Mouse (Mus musculus) pancreas, adult 10 weeks (tissue): ENCODE results near the gene Gtpbp3. TPM values are rescaled to one million over a fixed set of nuclear protein-coding genes. Genes with fewer than 3 reads are reported as not detected.

ENCODE experiments used
- polyA plus RNA-seq: library from polyadenylated mRNA; stranded (reverse); fragments of 350-450 nt; fragmentation: Illumina TruSeq; extraction: RNeasy Lipid Tissue Mini Kit (QIAGEN cat#74804); gene quantifications from one replicate; pipeline ENCODE4 v1.2.3, GENCODE M21; 2015; ENCODE audit warnings: low read depth, low replicate concordance; ENCODE audit not compliant: insufficient read depth

The Gtpbp3 gene
- polyA plus RNA-seq = 7.9 TPM

DNA sequence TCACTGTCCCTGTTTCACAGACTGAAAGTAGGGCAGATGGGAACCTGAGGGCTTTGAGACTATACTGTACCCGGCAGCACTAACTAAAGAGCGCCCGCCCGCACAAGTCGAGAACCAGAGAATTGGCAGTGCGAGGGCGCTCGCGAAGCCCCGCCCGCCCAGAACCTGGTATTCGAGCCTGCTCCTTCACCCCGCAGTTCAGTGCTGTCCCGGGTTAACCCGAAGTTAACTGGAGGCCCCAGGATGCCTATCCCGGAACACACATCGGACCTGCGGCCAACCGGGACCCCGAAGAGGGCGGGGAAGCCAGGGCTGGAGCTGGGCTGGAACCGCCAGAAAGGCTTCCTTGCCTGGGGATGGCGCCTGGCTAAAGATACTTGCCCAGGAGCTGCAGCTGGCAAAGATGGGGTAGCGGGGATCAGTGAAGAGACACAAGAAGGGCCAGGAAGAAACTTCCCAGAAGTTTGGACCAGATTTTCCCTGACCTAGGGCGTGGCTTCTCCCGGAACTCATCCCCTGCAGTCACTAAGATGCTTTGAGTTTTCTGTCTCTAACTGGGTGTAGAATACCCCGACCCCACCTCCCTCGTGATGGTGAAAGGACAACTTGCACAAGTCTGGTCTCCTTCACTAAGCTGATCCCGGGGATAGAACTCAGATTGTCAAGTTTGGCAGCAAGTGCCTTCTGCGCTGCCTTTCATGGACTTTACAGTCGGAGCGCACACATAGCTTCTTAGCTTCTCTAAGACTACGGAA is at the start of gene Gtpbp3:
Gene Gtpbp3 (plus strand): TSS at position 413 of the 755 bp plus-strand sequence.

DNA sequence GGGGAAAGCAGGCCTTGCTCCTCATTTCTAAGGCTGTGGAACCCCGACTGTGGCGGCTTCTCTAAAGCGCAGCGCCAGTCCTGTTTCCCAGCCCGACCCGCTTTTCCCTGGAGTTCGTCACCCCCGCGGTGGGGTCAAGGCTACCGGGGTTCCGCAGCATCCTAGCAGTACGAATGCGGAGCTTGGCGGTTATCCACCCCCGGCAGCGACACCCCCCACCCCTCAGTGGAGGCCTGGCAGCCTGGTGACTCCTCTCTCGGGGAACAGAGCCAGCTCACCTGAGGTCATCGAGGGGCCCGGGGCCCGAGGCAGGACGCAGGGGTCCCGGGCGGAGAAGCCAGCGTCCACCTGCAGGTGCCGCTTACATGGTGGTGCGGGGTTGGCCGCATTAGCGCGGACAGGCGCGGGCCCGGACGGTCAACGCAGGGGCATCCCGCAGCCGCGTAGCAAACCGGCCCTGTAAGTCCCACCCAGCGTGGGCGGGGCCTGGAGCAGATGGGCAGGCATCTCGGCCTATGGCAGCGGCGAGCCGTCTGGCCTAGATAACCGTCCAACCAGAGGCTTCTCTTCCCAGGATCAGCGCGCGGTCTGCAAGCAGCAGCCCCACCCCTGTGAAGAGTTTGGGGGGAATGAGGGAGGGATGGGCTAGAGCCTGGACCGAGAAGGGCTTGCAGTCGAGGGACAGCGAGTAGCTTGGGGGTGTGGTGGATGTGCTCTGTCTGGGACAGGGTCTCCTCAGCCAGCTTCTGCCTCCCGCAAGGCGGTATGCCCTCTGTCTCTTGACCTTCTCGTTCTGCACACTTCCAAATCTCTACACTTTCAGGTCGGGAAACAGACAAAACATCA is 24.5 kb upstream of the Gtpbp3 start, which contains the start of gene Abhd8:
Gene Abhd8 (minus strand): TSS at position 468 of the 846 bp plus-strand sequence.

DNA sequence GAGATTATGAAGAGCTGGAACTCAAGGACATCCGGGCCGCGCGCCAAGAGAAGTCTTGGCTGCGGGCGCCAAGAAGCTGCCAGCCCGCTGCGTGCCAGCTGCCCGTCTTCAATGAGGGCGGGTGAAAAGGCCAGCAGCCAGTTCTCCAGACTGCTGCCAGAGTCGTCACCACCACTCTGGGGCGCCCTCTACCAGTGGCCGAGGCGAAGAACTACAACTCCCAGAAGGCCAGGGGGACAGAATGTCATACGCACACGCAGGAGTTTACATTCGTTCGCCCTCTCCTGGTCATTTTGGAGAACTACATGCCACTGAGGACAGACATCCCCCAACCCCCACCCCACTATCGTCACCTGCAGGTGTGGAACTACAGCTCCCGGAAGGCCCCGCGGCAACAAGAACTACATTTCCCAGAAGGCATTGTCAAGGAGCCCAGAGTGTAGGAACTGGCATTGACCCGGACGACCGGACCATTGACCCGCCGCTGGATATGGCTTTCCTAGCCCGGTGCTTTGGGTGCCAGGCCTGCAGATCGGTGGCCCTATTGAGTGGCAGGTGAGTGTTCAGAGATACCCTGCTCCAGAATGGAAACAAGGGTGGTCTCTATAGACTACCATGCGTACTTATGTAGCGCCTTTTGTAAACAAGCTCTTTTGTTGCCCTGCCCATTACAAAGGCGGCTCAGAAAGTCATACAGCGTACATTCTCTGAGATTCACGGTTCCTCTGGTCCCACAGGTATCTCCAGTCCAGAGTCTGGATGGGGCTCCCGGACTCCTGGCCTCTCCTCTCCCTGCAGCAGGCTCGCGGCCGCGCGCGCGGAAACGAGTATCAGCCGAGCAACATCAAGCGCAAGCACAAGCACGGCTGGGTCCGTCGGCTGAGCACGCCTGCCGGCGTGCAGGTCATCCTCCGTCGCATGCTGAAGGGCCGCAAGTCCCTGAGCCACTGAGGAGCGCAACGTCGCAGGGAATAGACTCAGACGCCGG is 23.1 kb upstream of the Gtpbp3 start, which contains the start of gene Mrpl34:
Gene Mrpl34 (plus strand): TSS at position 447 of the 988 bp plus-strand sequence.

DNA sequence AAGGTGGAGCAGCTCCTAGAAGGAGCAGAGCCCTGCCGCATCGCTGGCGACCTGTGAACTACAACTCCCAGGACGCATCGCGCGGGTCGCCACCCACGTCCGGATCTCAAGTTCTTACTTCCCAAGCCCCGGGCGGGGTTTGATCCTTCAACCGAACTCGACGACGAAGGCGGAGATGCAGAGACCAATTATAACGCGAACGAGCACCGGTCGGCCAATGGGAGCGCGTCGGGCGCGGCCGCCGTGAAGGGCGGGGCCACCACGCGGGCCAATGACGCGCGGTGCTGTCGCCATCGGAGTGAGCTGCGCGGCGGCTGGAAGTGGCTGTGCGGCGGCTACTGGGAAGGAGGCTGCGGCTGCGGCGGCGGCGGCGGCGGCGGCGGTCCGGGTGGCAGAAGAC is 19.0 kb upstream of the Gtpbp3 start, which contains the start of gene Dda1:
Gene Dda1 (plus strand): TSS at position 284 of the 400 bp plus-strand sequence.

GRCm38 (mm10) chr8:71485142-71486135 is 2.5 kb upstream of the Gtpbp3 start, which contains the start of gene Ano8:
TSS of gene Ano8 (minus strand) at chr8:71485963.

DNA sequence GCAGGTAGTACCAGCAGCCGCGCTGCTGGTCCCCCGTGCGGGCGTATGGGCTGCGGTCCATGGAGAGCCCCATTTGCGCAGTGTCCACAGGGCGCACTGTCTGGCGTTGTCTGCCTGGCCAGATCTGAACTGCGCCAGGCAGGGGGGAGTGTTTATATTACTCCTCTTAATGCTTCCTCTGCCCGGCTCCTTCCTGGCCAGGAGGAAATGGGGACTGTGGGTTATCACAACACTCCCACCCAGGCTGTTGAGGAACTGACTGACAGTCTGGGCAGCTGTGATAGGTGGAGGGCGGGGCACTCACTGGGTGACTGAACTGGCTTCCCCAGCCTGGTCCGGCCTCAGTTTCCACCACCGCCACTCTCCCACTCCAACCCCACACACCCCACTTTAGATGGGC is 23.7 kb downstream of the Gtpbp3 start, which contains the start of gene Plvap:
Gene Plvap (minus strand): TSS at position 109 of the 400 bp plus-strand sequence.

DNA sequence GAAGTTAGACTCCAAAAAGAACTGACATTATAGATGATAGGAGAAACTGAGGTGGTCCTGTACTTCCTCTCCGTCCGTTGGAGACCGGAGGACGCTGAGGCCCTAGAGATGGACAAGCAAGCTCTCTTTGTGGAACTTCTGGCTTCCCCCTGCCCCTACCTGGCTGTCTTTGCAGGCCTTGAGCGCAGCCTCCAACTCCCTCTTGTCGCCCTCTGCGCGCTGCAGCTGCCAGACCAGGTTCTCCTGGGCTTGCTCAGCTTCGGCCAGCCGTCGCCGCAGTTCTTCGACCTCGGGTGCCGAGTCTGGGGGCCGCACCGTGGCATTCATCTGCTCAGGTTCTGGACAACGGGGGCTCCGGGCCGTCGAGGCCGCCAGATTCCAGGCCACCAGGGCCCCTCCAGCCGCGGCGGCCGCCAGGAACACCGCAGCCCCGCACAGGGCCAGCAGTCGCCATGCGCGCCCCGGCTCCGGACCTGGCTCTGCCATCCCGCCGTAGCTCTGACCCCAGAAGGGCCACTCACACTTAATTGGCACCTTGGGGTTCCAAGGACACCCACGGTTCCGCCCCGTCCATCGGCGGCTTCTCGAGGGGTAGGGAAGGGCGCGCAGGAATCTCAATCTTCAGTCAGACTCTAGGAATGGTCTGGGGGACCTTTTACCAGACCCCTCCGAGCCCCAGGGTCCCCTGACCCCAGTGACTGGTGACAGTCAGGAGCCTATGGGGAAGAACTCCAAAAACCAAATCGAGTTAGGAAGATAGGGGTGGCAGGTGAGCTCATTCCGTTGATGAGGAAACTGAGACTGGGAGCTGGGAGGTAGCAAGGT is 37.5 kb downstream of the Gtpbp3 start, which contains the start of gene Ccdc194:
Gene Ccdc194 (minus strand): TSS at position 486 of the 825 bp plus-strand sequence.

DNA sequence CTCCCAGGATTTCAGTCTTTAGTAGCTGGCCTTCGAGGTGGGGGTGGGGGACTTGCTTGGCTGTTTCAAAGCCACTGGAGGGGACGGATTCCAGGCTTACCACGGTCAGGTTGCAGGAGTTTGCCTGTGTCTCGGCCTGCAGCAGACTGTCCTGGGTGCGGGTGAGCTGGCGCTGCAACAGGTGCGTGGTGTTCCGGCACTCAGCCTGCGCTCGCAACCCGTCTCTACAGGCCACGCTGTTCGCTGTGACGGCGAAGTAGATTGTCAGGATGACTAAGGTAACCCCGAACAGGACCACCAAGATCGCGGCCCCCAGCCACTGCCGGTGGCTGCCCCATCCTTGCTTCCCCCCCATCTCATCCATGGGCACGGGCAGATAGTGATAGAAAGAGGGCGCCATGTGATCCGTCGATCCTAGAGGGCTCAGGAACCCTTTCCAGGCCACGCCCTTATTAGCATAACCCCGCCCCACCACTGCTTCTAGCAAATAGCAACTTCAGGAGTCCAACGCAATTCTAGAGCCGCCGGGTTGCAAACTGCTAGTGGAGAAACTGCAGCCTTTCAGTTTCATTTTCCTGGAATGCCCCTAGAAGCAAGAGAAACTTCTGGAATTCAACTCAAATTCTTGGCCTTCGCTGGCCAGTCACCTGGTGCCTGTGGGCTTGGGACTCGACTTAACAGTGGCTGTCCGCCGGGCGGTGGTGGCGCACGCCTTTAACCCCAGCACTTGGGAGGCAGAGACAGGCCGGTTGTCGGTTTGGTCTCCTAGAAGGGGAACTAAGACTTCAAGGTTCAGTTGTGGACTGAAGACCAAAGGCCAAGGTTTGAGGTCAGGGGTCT is 49.3 kb downstream of the Gtpbp3 start, which contains the start of gene Bst2:
Gene Bst2 (minus strand): TSS at position 429 of the 840 bp plus-strand sequence.

GRCm38 (mm10) chr8:71542632-71543343 is 54.9 kb downstream of the Gtpbp3 start, which contains the start of gene Mvb12a:
TSS of gene Mvb12a (plus strand) at chr8:71542922.

Other genes with a start within 250 kb of the Gtpbp3 start
- 10.9 TPM for gene Myo9b, start 215.4 kb upstream of the Gtpbp3 start, polyA plus RNA-seq
- 2.2 TPM for gene Haus8, start 215.2 kb upstream of the Gtpbp3 start, polyA plus RNA-seq
- gene Use1, start 121.3 kb upstream of the Gtpbp3 start, polyA plus RNA-seq = 66.0 TPM
- 4.2 TPM for gene Ocel1, start 116.8 kb upstream of the Gtpbp3 start, polyA plus RNA-seq
- gene Nr2f6, start 106.1 kb upstream of the Gtpbp3 start, polyA plus RNA-seq = 19.9 TPM
- gene Ushbp1, start 92.3 kb upstream of the Gtpbp3 start, polyA plus RNA-seq = 21.8 TPM
- gene Babam1, start 91.2 kb upstream of the Gtpbp3 start, polyA plus RNA-seq = 24.6 TPM
- gene Ankle1, start 82.1 kb upstream of the Gtpbp3 start, polyA plus RNA-seq = not detected
- 4.1 TPM for gene Abhd8, start 24.4 kb upstream of the Gtpbp3 start, polyA plus RNA-seq
- gene Mrpl34, start 23.1 kb upstream of the Gtpbp3 start, polyA plus RNA-seq = 18.8 TPM
- 13.0 TPM for gene Dda1, start 18.9 kb upstream of the Gtpbp3 start, polyA plus RNA-seq
- 4.7 TPM for gene Ano8, start 2.1 kb upstream of the Gtpbp3 start, polyA plus RNA-seq
- gene Plvap, start 23.6 kb downstream of the Gtpbp3 start, polyA plus RNA-seq = 236 TPM
- not detected for gene Ccdc194, start 37.6 kb downstream of the Gtpbp3 start, polyA plus RNA-seq
- 43.2 TPM for gene Bst2, start 49.4 kb downstream of the Gtpbp3 start, polyA plus RNA-seq
- 48.0 TPM for gene Mvb12a, start 54.8 kb downstream of the Gtpbp3 start, polyA plus RNA-seq
- 3.8 TPM for gene Tmem221, start 70.8 kb downstream of the Gtpbp3 start, polyA plus RNA-seq
- not detected for gene Nxnl1, start 78.5 kb downstream of the Gtpbp3 start, polyA plus RNA-seq
- 33.1 TPM for gene Slc27a1, start 80.8 kb downstream of the Gtpbp3 start, polyA plus RNA-seq
- 39.9 TPM for gene Pgls, start 104.1 kb downstream of the Gtpbp3 start, polyA plus RNA-seq
- 1.00 TPM for gene Fam129c, start 109.5 kb downstream of the Gtpbp3 start, polyA plus RNA-seq
- 17.5 TPM for gene Colgalt1, start 122.9 kb downstream of the Gtpbp3 start, polyA plus RNA-seq
- gene Unc13a, start 183.7 kb downstream of the Gtpbp3 start, polyA plus RNA-seq = 2.6 TPM
- gene Jak3, start 188.2 kb downstream of the Gtpbp3 start, polyA plus RNA-seq = 4.8 TPM
- gene Insl3, start 201.1 kb downstream of the Gtpbp3 start, polyA plus RNA-seq = not detected
- gene B3gnt3, start 213.7 kb downstream of the Gtpbp3 start, polyA plus RNA-seq = 2.7 TPM
- gene Fcho1, start 237.6 kb downstream of the Gtpbp3 start, polyA plus RNA-seq = 0.92 TPM